Mouse (Mus musculus) forebrain, embryonic 11.5 days (tissue): ENCODE measurements at regions not wholly inside any gene's neighbourhood (a gene's known extent, or its start where the extent isn't known, plus 50 kb on each side); places are given as distances from the start of the nearest gene placed in this dataset.

ENCODE experiments used
- ATAC-seq: fragments of 200-750 bp; cut with Nextera tagmentation; replicated peaks from 2 replicates; pipeline ENCODE4 v1.8.0; 2017; ENCODE audit warnings: moderate TSS enrichment; ENCODE audit not compliant: low FRiP score
- DNase-seq: peaks from one replicate; pipeline ENCODE4 v3.0.0-alpha.2; 2017; ENCODE audit warnings: low spot score
- H3K27ac ChIP-seq: fragments of 300-500 bp; sonication (generic); 2 replicates; pipeline ENCODE4 v1.5.1; 2014; ENCODE audit warnings: low read depth, low read length
- H3K27me3 ChIP-seq: fragments of 300-500 bp; sonication (generic); 2 replicates; pipeline ENCODE4 v1.6.1; 2014; ENCODE audit warnings: mild to moderate bottlenecking, low read length, mixed read lengths; ENCODE audit not compliant: control insufficient read depth, insufficient read depth
- H3K36me3 ChIP-seq: fragments of 300-500 bp; sonication (generic); 2 replicates; pipeline ENCODE4 v1.6.1; 2014; ENCODE audit warnings: mild to moderate bottlenecking, low read length, moderate library complexity, mixed read lengths; ENCODE audit not compliant: control insufficient read depth, insufficient read depth
- H3K4me1 ChIP-seq: fragments of 300-500 bp; sonication (generic); replicated peaks from 2 replicates; pipeline ENCODE4 v1.6.1; 2014; ENCODE audit warnings: low read length, mixed read lengths; ENCODE audit not compliant: control insufficient read depth, insufficient read depth
- H3K4me2 ChIP-seq: fragments of 300-500 bp; sonication (generic); 2 replicates; pipeline ENCODE4 v1.6.1; 2014; ENCODE audit warnings: low read depth, mild to moderate bottlenecking, low read length, moderate library complexity, mixed read lengths; ENCODE audit not compliant: severe bottlenecking
- H3K4me3 ChIP-seq: fragments of 300-500 bp; sonication (generic); 2 replicates; pipeline ENCODE4 v1.5.1; 2014; ENCODE audit warnings: low read depth, low read length
- H3K9ac ChIP-seq: fragments of 300-500 bp; sonication (generic); 2 replicates; pipeline ENCODE4 v1.6.1; 2014; ENCODE audit warnings: low read length
- H3K9me3 ChIP-seq: fragments of 300-500 bp; sonication (generic); 2 replicates; pipeline ENCODE4 v1.6.1; 2016; ENCODE audit warnings: low read length, mixed read lengths; ENCODE audit not compliant: control insufficient read depth
- WGBS: fragments of 180-500 bp; shearing (Covaris S2); extraction: QIAGEN DNeasy Blood & Tissue Kit; methylation state at CpG from one replicate; pipeline ENCODE4 v1.1.7; 2014; 5-methylcytosine and 5-hydroxymethylcytosine counted together

- H3K4me3 ChIP-seq, result no peak overlapping the region
- H3K4me2 ChIP-seq, result no peak overlapping the region
- H3K4me1 ChIP-seq, result no peaks in the 10 kb centered on the region
- no peak overlapping the region for H3K27ac ChIP-seq
- no peak for DNase-seq
- H3K36me3 ChIP-seq, result no peaks in the 10 kb centered on the region
- no peaks in the 10 kb centered on the region for H3K9me3 ChIP-seq
- 88% methylated on average over 6 of the region's 6 CpGs for WGBS
- no peak for ATAC-seq
- no peaks in the 10 kb centered on the region for H3K27me3 ChIP-seq
- no peak overlapping the region for H3K9ac ChIP-seq
These were observed 145.6 kb upstream of the Zfp706 start for GRCm38 (mm10) chr15:37153177-37153576.

GRCm38 (mm10) chr15:37135590-37136164, 128.1 kb upstream of the Zfp706 start:
- Histone ChIP-seq H3K4me1 (peaks cover 3% of the 10 kb centered on the region; the same call in 1 of the 2 replicates), H3K9me3 (no peaks in the 10 kb centered on the region), H3K27ac (peak overlapping the region; percentile 71), H3K9ac (peak overlapping the region; percentile 90), H3K4me3 (peak overlapping the region; percentile 43), H3K27me3 (no peaks in the 10 kb centered on the region), H3K4me2 (peak overlapping the region; percentile 63), H3K36me3 (no peaks in the 10 kb centered on the region)
- DNase-seq (peak; percentile 80), ATAC-seq (peak; percentile 79)
- WGBS, result under 1% methylated on average over 35 of the region's 35 CpGs

GRCm38 (mm10) chr15:37134913-37135589, 127.5 kb upstream of the Zfp706 start:
- WGBS, result 26% methylated on average over 20 of the region's 20 CpGs
- Histone ChIP-seq H3K4me1 (peaks cover 3% of the 10 kb centered on the region; the same call in 1 of the 2 replicates), H3K27ac (peak overlapping the region; percentile 71), H3K4me2 (peak overlapping the region; percentile 63), H3K9ac (peak overlapping the region; percentile 90), H3K36me3 (no peaks in the 10 kb centered on the region), H3K27me3 (no peaks in the 10 kb centered on the region), H3K4me3 (peak overlapping the region; percentile 43), H3K9me3 (no peaks in the 10 kb centered on the region)
- ATAC-seq (peak; percentile 63; the same call in 1 of the 2 replicates), DNase-seq (no peak)

- ATAC-seq, result no peak
- H3K9ac ChIP-seq, result no peak overlapping the region
- H3K36me3 ChIP-seq, result no peaks in the 10 kb centered on the region
- DNase-seq, result no peak
- no peak overlapping the region for H3K4me2 ChIP-seq
- H3K27ac ChIP-seq, result no peak overlapping the region
- no peak overlapping the region for H3K4me3 ChIP-seq
- H3K4me1 ChIP-seq, result peaks cover 3% of the 10 kb centered on the region; the same call in 1 of the 2 replicates
- no peaks in the 10 kb centered on the region for H3K27me3 ChIP-seq
- WGBS, result 37% methylated on average over 4 of the region's 4 CpGs
- no peaks in the 10 kb centered on the region for H3K9me3 ChIP-seq
These were observed 126.8 kb upstream of the Zfp706 start for GRCm38 (mm10) chr15:37134386-37134785.

- no peaks in the 10 kb centered on the region for H3K36me3 ChIP-seq
- ATAC-seq (peak; percentile 47; the same call in 1 of the 2 replicates), DNase-seq (no peak)
- WGBS, result 36% methylated on average over 5 of the region's 5 CpGs
- H3K4me2 ChIP-seq, result no peak overlapping the region
- no peak overlapping the region for H3K4me3 ChIP-seq
- H3K9ac ChIP-seq, result no peak overlapping the region
- H3K27ac ChIP-seq, result no peak overlapping the region
- peaks cover 3% of the 10 kb centered on the region; the same call in 1 of the 2 replicates for H3K4me1 ChIP-seq
- H3K27me3 ChIP-seq, result no peaks in the 10 kb centered on the region
- no peaks in the 10 kb centered on the region for H3K9me3 ChIP-seq
These were observed 126.3 kb upstream of the Zfp706 start for GRCm38 (mm10) chr15:37133916-37134315.

GRCm38 (mm10) chr15:37127681-37128080, 120.1 kb upstream of the Zfp706 start:
- no peaks in the 10 kb centered on the region for H3K36me3 ChIP-seq
- no peak overlapping the region for H3K27ac ChIP-seq
- ATAC-seq, result no peak
- H3K4me3 ChIP-seq, result no peak overlapping the region
- no peak overlapping the region for H3K9ac ChIP-seq
- no peak for DNase-seq
- H3K9me3 ChIP-seq, result no peaks in the 10 kb centered on the region
- 79% methylated on average over 7 of the region's 7 CpGs for WGBS
- no peaks in the 10 kb centered on the region for H3K27me3 ChIP-seq
- H3K4me2 ChIP-seq, result no peak overlapping the region
- H3K4me1 ChIP-seq, result no peaks in the 10 kb centered on the region

GRCm38 (mm10) chr15:37127170-37127569, 119.6 kb upstream of the Zfp706 start:
- Histone ChIP-seq H3K9ac (no peak overlapping the region), H3K27ac (no peak overlapping the region), H3K4me2 (no peak overlapping the region), H3K4me1 (no peaks in the 10 kb centered on the region), H3K36me3 (no peaks in the 10 kb centered on the region), H3K9me3 (no peaks in the 10 kb centered on the region), H3K27me3 (no peaks in the 10 kb centered on the region), H3K4me3 (no peak overlapping the region)
- ATAC-seq, result no peak
- WGBS, result 91% methylated on average over 4 of the region's 4 CpGs
- no peak for DNase-seq

GRCm38 (mm10) chr15:37125823-37126222, 118.2 kb upstream of the Zfp706 start:
- Histone ChIP-seq H3K9ac (no peak overlapping the region), H3K36me3 (no peaks in the 10 kb centered on the region), H3K27me3 (no peaks in the 10 kb centered on the region), H3K27ac (no peak overlapping the region), H3K4me3 (no peak overlapping the region), H3K4me1 (no peaks in the 10 kb centered on the region), H3K4me2 (no peak overlapping the region), H3K9me3 (no peaks in the 10 kb centered on the region)
- WGBS, result 66% methylated on average over 4 of the region's 4 CpGs
- ATAC-seq (no peak), DNase-seq (no peak)

- H3K4me3 ChIP-seq, result no peak overlapping the region
- 91% methylated on average over 2 of the region's 2 CpGs for WGBS
- H3K4me2 ChIP-seq, result no peak overlapping the region
- no peak for DNase-seq
- H3K36me3 ChIP-seq, result no peaks in the 10 kb centered on the region
- H3K9me3 ChIP-seq, result no peaks in the 10 kb centered on the region
- H3K27me3 ChIP-seq, result no peaks in the 10 kb centered on the region
- no peak overlapping the region for H3K27ac ChIP-seq
- ATAC-seq, result no peak
- H3K9ac ChIP-seq, result no peak overlapping the region
- H3K4me1 ChIP-seq, result no peaks in the 10 kb centered on the region
These were observed 117.4 kb upstream of the Zfp706 start for GRCm38 (mm10) chr15:37124951-37125350.
